Mouse (Mus musculus) frontal cortex, adult (tissue): ENCODE results near the gene Bicra.

Source experiments
- ATAC-seq: cut with Nextera tagmentation; 2 replicates; pipeline ENCODE4 v1.9.2; 2017; ENCODE audit warnings: mild to moderate bottlenecking, moderate library complexity, mixed read lengths; ENCODE audit not compliant: low TSS enrichment

Bicra gene

DNA sequence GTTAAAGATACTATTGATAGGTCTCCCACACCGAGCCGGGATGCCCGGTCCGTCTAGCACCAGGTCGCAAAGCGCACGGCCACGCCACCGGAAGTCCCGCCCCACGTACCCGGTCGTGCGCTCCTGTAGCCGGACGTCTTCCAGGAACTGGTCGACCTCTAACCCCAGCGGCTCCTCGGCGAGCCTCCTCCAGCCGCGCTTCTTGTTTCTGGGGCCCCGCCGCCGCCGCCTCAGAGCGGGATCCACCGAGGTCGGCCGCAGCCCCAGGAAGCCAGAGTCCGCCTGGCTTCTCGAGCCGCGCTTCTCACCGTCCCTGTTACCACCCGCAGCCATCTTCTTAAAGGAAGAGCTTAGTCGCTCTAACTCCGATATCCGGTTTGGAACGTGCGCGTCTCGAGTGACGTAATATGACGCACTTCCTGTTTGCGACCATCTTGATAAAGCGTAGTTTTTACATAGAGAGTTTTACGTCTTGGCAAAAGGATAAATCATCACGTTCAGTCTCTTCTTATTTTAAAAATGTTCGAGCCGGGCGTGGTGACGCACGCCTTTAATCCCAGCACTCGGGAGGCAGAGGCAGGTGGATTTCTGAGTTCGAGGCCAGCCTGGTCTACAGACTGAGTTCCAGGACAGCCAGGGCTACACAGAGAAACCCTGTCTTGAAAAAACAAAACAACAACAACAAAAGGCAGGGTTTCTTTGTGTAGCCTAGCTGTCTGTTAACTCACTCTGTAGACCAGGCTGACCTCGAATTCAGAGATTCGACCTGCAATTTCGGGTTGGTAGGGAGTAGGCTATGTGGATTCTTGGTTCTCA lies 101.8 kb downstream of the Bicra start, which contains the start of gene Nop53:
TSS of gene Nop53 (minus strand) at position 354 of the 816 bp plus-strand sequence.
- ATAC-seq = peak; percentile 96

GRCm38 (mm10) chr7:15945211-15945610 lies 102.5 kb downstream of the Bicra start:
- ATAC-seq = no peak

DNA sequence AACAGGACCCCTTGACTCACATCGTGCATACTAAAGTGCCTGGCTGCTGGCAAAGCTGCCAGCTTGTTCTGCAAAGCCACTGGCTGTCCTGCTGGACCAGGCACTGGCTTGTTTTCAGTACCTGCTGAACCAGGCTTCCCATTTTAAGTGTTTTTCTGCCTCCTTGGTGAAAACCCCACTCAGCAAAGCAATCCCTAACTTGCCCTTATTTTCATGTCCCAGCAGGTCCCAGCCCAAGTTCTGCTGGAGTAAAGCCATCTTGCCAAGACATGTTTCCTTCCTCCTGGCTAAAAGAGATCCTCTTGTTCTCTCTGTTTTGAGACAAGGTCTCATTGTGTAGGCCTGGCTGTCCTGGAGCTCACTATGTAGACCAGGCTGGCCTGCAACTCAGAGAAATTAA lies 103.4 kb downstream of the Bicra start:
- no peak for ATAC-seq

GRCm38 (mm10) chr7:15938621-15939020 lies 109.1 kb downstream of the Bicra start:
- no peak for ATAC-seq

GRCm38 (mm10) chr7:15937491-15937890 lies 110.2 kb downstream of the Bicra start:
- no peak for ATAC-seq

DNA sequence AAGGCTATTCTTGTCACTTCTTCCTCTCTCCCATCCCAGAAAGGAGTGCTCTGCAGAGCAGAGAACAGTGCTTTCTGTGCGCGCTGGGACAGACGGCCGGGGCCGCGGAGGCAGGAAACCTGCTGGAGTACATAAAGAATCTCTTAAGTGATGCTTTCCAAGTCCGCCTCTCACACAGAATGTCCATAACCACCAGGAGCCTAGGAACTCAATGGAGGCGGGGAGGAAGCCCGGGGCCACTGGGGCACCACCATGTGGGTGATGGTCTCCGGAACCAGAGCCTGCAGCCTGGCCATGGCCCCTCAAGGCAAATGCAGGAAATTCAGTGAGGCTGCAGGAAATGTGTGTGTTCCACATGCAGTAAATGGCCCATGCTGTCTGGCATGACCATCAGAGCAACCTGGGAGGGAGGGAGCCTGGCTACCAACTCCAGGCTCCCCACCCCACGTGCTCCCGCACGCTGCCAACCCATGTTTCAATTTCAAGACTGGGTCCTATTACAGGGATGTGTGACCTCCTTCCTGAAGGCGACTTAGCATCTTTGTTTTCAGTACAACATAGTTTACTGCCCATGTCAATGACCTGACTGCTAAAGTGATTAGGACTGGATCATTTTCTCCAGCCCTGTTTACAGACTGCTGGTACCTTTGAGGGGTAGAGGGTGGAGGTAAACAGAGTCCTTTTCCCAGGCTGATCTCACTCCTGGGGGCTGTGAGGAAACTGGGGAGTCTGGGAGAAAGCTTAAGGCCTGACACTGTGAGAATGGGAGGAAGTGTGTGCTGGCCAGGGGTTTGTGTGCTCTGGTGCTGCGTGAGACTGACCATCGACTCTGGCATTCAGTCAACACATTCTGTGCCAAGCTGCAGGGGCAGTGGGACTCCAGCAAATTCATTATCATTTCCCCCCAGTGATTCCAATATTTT lies 114.0 kb downstream of the Bicra start:
- ATAC-seq = peak; percentile 96

- ATAC-seq = no peak
Observed at GRCm38 (mm10) chr7:15931635-15932034, 116.1 kb downstream of the Bicra start.

GRCm38 (mm10) chr7:15930543-15930942 lies 117.2 kb downstream of the Bicra start:
- no peak for ATAC-seq

- no peak for ATAC-seq
Observed at GRCm38 (mm10) chr7:15929910-15930309, 117.8 kb downstream of the Bicra start.

- ATAC-seq = peak; percentile 89
Observed at GRCm38 (mm10) chr7:15922220-15922773, 125.4 kb downstream of the Bicra start, which contains the start of gene Selenow. Gene Selenow, minus strand, starts transcription at chr7:15922402.

GRCm38 (mm10) chr7:15921796-15922195 lies 125.9 kb downstream of the Bicra start:
- ATAC-seq = peak; percentile 4; the same call in 1 of the 2 replicates
